Mouse (Mus musculus) heart, postnatal 0 days (tissue): ENCODE measurements around the gene Heatr5a. TPM values are rescaled to one million over a fixed set of nuclear protein-coding genes. Genes with fewer than 3 reads are reported as not detected.

Experiments used
- ATAC-seq: fragments of 200-750 bp; cut with Nextera tagmentation; 2 replicates; pipeline ENCODE4 v1.8.0; 2017; ENCODE audit warnings: low read depth, moderate number of reproducible peaks, moderate library complexity; ENCODE audit not compliant: insufficient read depth
- DNase-seq: peaks from one replicate; pipeline ENCODE4 v3.0.0-alpha.2; 2016; ENCODE audit warnings: low spot score
- H3K27ac ChIP-seq: fragments of 300-500 bp; sonication (generic); 2 replicates; pipeline ENCODE4 v1.5.1; 2014; ENCODE audit warnings: low read depth, mild to moderate bottlenecking
- H3K27me3 ChIP-seq: fragments of 300-500 bp; sonication (generic); 2 replicates; pipeline ENCODE4 v1.6.1; 2014; ENCODE audit warnings: low read length, mixed read lengths; ENCODE audit not compliant: control insufficient read depth, insufficient read depth
- H3K36me3 ChIP-seq: fragments of 300-500 bp; sonication (generic); replicated peaks from 2 replicates; pipeline ENCODE4 v1.6.1; 2014; ENCODE audit warnings: low read length, mixed read lengths; ENCODE audit not compliant: control insufficient read depth, insufficient read depth
- H3K4me1 ChIP-seq: fragments of 300-500 bp; sonication (generic); 2 replicates; pipeline ENCODE4 v1.6.1; 2014; ENCODE audit warnings: antibody characterized with exemption; ENCODE audit not compliant: control insufficient read depth, insufficient read depth
- H3K4me2 ChIP-seq: fragments of 300-500 bp; sonication (generic); 2 replicates; pipeline ENCODE4 v1.6.1; 2014; ENCODE audit warnings: low read depth, mild to moderate bottlenecking, low read length, moderate library complexity
- H3K4me3 ChIP-seq: fragments of 300-500 bp; sonication (generic); 2 replicates; pipeline ENCODE4 v1.5.1; 2014; ENCODE audit warnings: low read depth, low read length
- H3K9ac ChIP-seq: fragments of 300-500 bp; sonication (generic); replicated peaks from 2 replicates; pipeline ENCODE4 v1.6.1; 2014; ENCODE audit warnings: low read depth, low read length, mixed read lengths
- H3K9me3 ChIP-seq: fragments of 300-500 bp; sonication (generic); replicated peaks from 2 replicates; pipeline ENCODE4 v1.6.1; 2016; ENCODE audit warnings: low read length; ENCODE audit not compliant: control insufficient read depth
- CTCF ChIP-seq: IDR thresholded peaks from 2 replicates; pipeline ENCODE4 v1.5.1; 2016; ENCODE audit warnings: antibody characterized with exemption, control low read depth, low read depth
- EP300 ChIP-seq: IDR thresholded peaks from 2 replicates; pipeline ENCODE4 v1.6.1; 2016; ENCODE audit warnings: antibody characterized with exemption, low read depth
- WGBS: fragments of 180-500 bp; shearing (Covaris S2); extraction: QIAGEN DNeasy Blood & Tissue Kit; methylation state at CpG from one replicate; pipeline ENCODE4 v1.1.7; 2014; 5-methylcytosine and 5-hydroxymethylcytosine counted together
- polyA plus RNA-seq: library from polyadenylated mRNA; unstranded; fragments of >200 nt; fragmentation: Nextera tagmentation; extraction: Ambion mirVana; gene quantifications from 2 replicates; pipeline ENCODE4 v1.2.1, GENCODE M21; 2015
- total RNA-seq: library from RNA; depleted of rRNA; stranded (reverse); fragments of >200 nt; gene quantifications from 2 replicates; pipeline ENCODE4 v1.2.3, GENCODE M21; 2014; ENCODE audit warnings: low replicate concordance

Gene Heatr5a
- total and polyA plus RNA-seq, 2 experiments from 2014 or later = 3.7 to 41.9 TPM

- peak overlapping the region; percentile 81 for H3K4me2 ChIP-seq
- H3K4me3 ChIP-seq = peak overlapping the region; percentile 99
- H3K36me3 ChIP-seq = no peaks in the 10 kb centered on the region
- TF ChIP-seq EP300 = no peak
- TF ChIP-seq CTCF = no peak
- no peaks in the 10 kb centered on the region for H3K9me3 ChIP-seq
- WGBS = 2% methylated on average over 35 of the region's 35 CpGs
- peak overlapping the region; percentile 95 for H3K9ac ChIP-seq
- ATAC-seq (peak; percentile 51; the same call in 1 of the 2 replicates), DNase-seq (no peak)
- no peaks in the 10 kb centered on the region for H3K27me3 ChIP-seq
- H3K27ac ChIP-seq = peak overlapping the region; percentile 92
- 0 out of 2 replicates have a peak, but pooled peaks cover 11% of the 10 kb centered on the region for H3K4me1 ChIP-seq
These were observed 610 bp downstream of the Heatr5a start for GRCm38 (mm10) chr12:51970352-51971069.

- TF ChIP-seq EP300 = no peak
- no peak for TF ChIP-seq CTCF
- no peak for ATAC-seq
- Histone ChIP-seq H3K27ac (no peak overlapping the region), H3K4me3 (peak overlapping the region; percentile 99), H3K9me3 (no peaks in the 10 kb centered on the region), H3K36me3 (no peaks in the 10 kb centered on the region), H3K27me3 (no peaks in the 10 kb centered on the region), H3K4me2 (peak overlapping the region; percentile 81), H3K9ac (peak overlapping the region; percentile 95), H3K4me1 (0 out of 2 replicates have a peak, but pooled peaks cover 11% of the 10 kb centered on the region)
- no peak for DNase-seq
- WGBS = 11% methylated on average over 7 of the region's 7 CpGs
These were observed 1.2 kb downstream of the Heatr5a start for GRCm38 (mm10) chr12:51969876-51970275.

- Histone ChIP-seq H3K36me3 (no peaks in the 10 kb centered on the region), H3K9me3 (no peaks in the 10 kb centered on the region), H3K9ac (no peak overlapping the region), H3K27me3 (no peaks in the 10 kb centered on the region), H3K27ac (no peak overlapping the region), H3K4me3 (no peak overlapping the region), H3K4me2 (no peak overlapping the region), H3K4me1 (0 out of 2 replicates have a peak, but pooled peaks cover 11% of the 10 kb centered on the region)
- WGBS = 73% methylated on average over 2 of the region's 2 CpGs
- TF ChIP-seq CTCF = no peak
- no peak for TF ChIP-seq EP300
- no peak for DNase-seq
- no peak for ATAC-seq
These were observed 2.0 kb downstream of the Heatr5a start for GRCm38 (mm10) chr12:51969092-51969491.

GRCm38 (mm10) chr12:51967915-51968595, 3.1 kb downstream of the Heatr5a start:
- no peak overlapping the region for H3K9ac ChIP-seq
- H3K36me3 ChIP-seq = no peaks in the 10 kb centered on the region
- no peaks in the 10 kb centered on the region for H3K9me3 ChIP-seq
- no peaks in the 10 kb centered on the region for H3K27me3 ChIP-seq
- TF ChIP-seq EP300 (no peak), CTCF (no peak)
- H3K4me2 ChIP-seq = no peak overlapping the region
- no peak overlapping the region for H3K4me3 ChIP-seq
- no peak for ATAC-seq
- no peak overlapping the region for H3K27ac ChIP-seq
- H3K4me1 ChIP-seq = 0 out of 2 replicates have a peak, but pooled peaks cover 11% of the 10 kb centered on the region
- no peak for DNase-seq
- 82% methylated on average over 9 of the region's 9 CpGs for WGBS

- DNase-seq (no peak), ATAC-seq (no peak)
- H3K27ac ChIP-seq = no peak overlapping the region
- WGBS = 82% methylated on average over 6 of the region's 6 CpGs
- H3K27me3 ChIP-seq = no peaks in the 10 kb centered on the region
- H3K9ac ChIP-seq = no peak overlapping the region
- no peak for TF ChIP-seq EP300
- no peak for TF ChIP-seq CTCF
- H3K9me3 ChIP-seq = no peaks in the 10 kb centered on the region
- H3K36me3 ChIP-seq = peaks cover 42% of the 10 kb centered on the region
- H3K4me3 ChIP-seq = no peak overlapping the region
- H3K4me2 ChIP-seq = no peak overlapping the region
- H3K4me1 ChIP-seq = no peaks in the 10 kb centered on the region
These were observed 13.5 kb downstream of the Heatr5a start for GRCm38 (mm10) chr12:51957626-51958025.
